Mouse (Mus musculus): Measurements from ENCODE around the gene Apol7c.
"Not testable (repeated sequence)": the region's sequence is repeated elsewhere in the genome, so short reads cannot be mapped to it uniquely, and the experiment has no call there.

The Apol7c gene

GRCm38 (mm10) chr15:77533216-77533615 lies at the start of gene Apol7c:
Apol7c (minus strand) TSS chr15:77533316.
- DNase-seq (ENCODE audit: low spot score), result no peak

GRCm38 (mm10) chr15:77581681-77582080 lies 48.6 kb upstream of the Apol7c start:
- DNase-seq (ENCODE audit: low spot score), result peak; percentile 45

GRCm38 (mm10) chr15:77579311-77579710 lies 46.2 kb upstream of the Apol7c start:
- no peak for DNase-seq (ENCODE audit: low spot score)

GRCm38 (mm10) chr15:77578801-77579200 lies 45.7 kb upstream of the Apol7c start:
- DNase-seq (ENCODE audit: low spot score), result no peak

- DNase-seq (ENCODE audit: low spot score), result no peak
Observed at GRCm38 (mm10) chr15:77563219-77563618, 30.1 kb upstream of the Apol7c start.

- DNase-seq (ENCODE audit: low spot score), result no peak
Observed at GRCm38 (mm10) chr15:77561792-77562191, 28.7 kb upstream of the Apol7c start, which contains the start of gene 1700025B11Rik. 1700025B11Rik (minus strand) TSS chr15:77561892.

- not testable (repeated sequence) for DNase-seq (ENCODE audit: low spot score)
Observed at GRCm38 (mm10) chr15:77539221-77539620, 6.1 kb upstream of the Apol7c start.

GRCm38 (mm10) chr15:77523186-77523843 lies 9.8 kb downstream of the Apol7c start:
- peak; percentile 83 for DNase-seq (ENCODE audit: low spot score)

- not testable (repeated sequence) for DNase-seq (ENCODE audit: low spot score)
Observed at GRCm38 (mm10) chr15:77520596-77520995, 12.5 kb downstream of the Apol7c start.

- not testable (repeated sequence) for DNase-seq (ENCODE audit: low spot score)
Observed at GRCm38 (mm10) chr15:77507966-77508365, 25.1 kb downstream of the Apol7c start, which contains the start of gene Apol11a. Apol11a (plus strand) TSS chr15:77508271.

GRCm38 (mm10) chr15:77494694-77495093 lies 38.4 kb downstream of the Apol7c start:
- DNase-seq (ENCODE audit: low spot score), result not testable (repeated sequence)

- not testable (repeated sequence) for DNase-seq (ENCODE audit: low spot score)
Observed at GRCm38 (mm10) chr15:77493181-77493580, 39.9 kb downstream of the Apol7c start.

- no peak for DNase-seq (ENCODE audit: low spot score)
Observed at GRCm38 (mm10) chr15:77482140-77482794, 50.8 kb downstream of the Apol7c start.

- DNase-seq (ENCODE audit: low spot score), result not testable (repeated sequence)
Observed at GRCm38 (mm10) chr15:77476693-77477092, 56.4 kb downstream of the Apol7c start, which contains the start of gene Apol10a. Apol10a (plus strand) TSS chr15:77477047.

Data from testis, postnatal 10 days (tissue).